Comparison of ENCODE assay signal across 22 mouse cellular contexts in the genomic region with DNA sequence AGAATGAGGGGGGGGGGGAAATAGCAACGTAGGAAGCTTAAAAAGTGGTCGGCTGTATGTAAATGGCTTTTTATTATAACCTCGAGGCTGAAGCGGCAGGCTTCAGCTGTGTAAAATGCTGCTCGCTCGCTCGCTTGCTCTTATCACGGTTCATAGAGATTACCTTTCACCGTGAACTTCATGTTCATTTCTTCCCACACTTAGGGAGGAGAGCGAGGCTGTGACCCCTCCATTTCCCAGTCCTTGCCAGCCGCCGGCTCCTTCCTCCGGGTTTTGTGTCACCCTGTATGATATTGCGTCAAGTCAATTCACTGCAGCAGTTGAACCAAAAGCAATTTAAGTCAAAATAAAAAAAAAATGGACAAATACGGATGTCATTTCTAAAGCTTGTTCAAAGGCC.
DNase-seq lines count a peak whose midpoint lies in the region; ATAC-seq and TF ChIP-seq lines count a peak whose summit lies in the region.
"Had no signal": no experiment of that assay in that cellular context is flagged by ENCODE, and none has a peak within 500 bp of the region (broad histone marks: within the 10 kb centered on the region; RNA-seq: fewer than 3 reads in every experiment).

No protein-coding gene starts in this region.

- TF ChIP-seq EP300 in heart, adult 2 months (IDR thresholded peaks at IDR 0.05; ENCODE audit: insufficient read depth, low read depth, low read length): no peak

- H3K27ac ChIP-seq in heart, embryonic 13.5 days (replicated peaks): no peak overlapping the region
- H3K27ac ChIP-seq in heart, adult 2 months: no peak overlapping the region
- H3K27ac ChIP-seq in hindbrain, embryonic 10.5 days: peak overlapping the region; percentile 12; the same call in 1 of the 2 replicates
- no peak overlapping the region for H3K27ac ChIP-seq in hindbrain, embryonic 13.5 days
- no peak overlapping the region for H3K27ac ChIP-seq in midbrain, embryonic 14.5 days (replicated peaks; ENCODE audit: low read depth, low read length)
- no peak overlapping the region for H3K27ac ChIP-seq in midbrain, embryonic 13.5 days
- H3K27ac ChIP-seq: limb, embryonic 13.5 days; lung, embryonic 15.5 days; midbrain, embryonic 15.5 days; stomach, embryonic 15.5 days had no signal

- H3K4me2 ChIP-seq in heart, embryonic 13.5 days: peak overlapping the region; percentile 57
- H3K4me2 ChIP-seq in hindbrain, embryonic 13.5 days: no peak overlapping the region
- no peak overlapping the region for H3K4me2 ChIP-seq in midbrain, embryonic 14.5 days (ENCODE audit: low read length)
- H3K4me2 ChIP-seq in midbrain, embryonic 13.5 days (replicated peaks): no peak overlapping the region
- H3K4me2 ChIP-seq: limb, embryonic 13.5 days; liver, embryonic 11.5 days; lung, embryonic 15.5 days; midbrain, embryonic 15.5 days; stomach, embryonic 15.5 days had no signal

- no peaks in the 10 kb centered on the region for H3K36me3 ChIP-seq in heart, embryonic 13.5 days
- no peaks in the 10 kb centered on the region for H3K36me3 ChIP-seq in heart, adult 2 months (ENCODE audit: control insufficient read depth, insufficient read depth, low read length)
- no peaks in the 10 kb centered on the region for H3K36me3 ChIP-seq in hindbrain, embryonic 10.5 days
- no peaks in the 10 kb centered on the region for H3K36me3 ChIP-seq in hindbrain, embryonic 13.5 days
- no peaks in the 10 kb centered on the region for H3K36me3 ChIP-seq in midbrain, embryonic 14.5 days (ENCODE audit: control insufficient read depth, insufficient read depth, low read length)
- H3K36me3 ChIP-seq in midbrain, embryonic 13.5 days: no peaks in the 10 kb centered on the region
- H3K36me3 ChIP-seq: limb, embryonic 13.5 days; lung, embryonic 15.5 days; midbrain, embryonic 15.5 days; stomach, embryonic 15.5 days had no signal

- H3K4me3 ChIP-seq in heart, embryonic 13.5 days: peak overlapping the region; percentile 18; the same call in 1 of the 2 replicates
- no peak overlapping the region for H3K4me3 ChIP-seq in heart, adult 2 months
- no peak overlapping the region for H3K4me3 ChIP-seq in hindbrain, embryonic 10.5 days
- H3K4me3 ChIP-seq in hindbrain, embryonic 13.5 days: no peak overlapping the region
- no peak overlapping the region for H3K4me3 ChIP-seq in midbrain, embryonic 14.5 days (replicated peaks; ENCODE audit: low read depth, low read length)
- no peak overlapping the region for H3K4me3 ChIP-seq in midbrain, embryonic 13.5 days (replicated peaks)
- H3K4me3 ChIP-seq: erythroblast, embryonic 14.5 days; limb, embryonic 13.5 days; lung, embryonic 15.5 days; megakaryocyte, embryonic 14.5 days; midbrain, embryonic 15.5 days; stomach, embryonic 15.5 days had no signal

- DNase-seq in heart, adult 2 months: no peak
- no peak for DNase-seq in hindbrain, embryonic 10.5 days (ENCODE audit: low spot score)
- DNase-seq in midbrain, embryonic 14.5 days: peak; percentile 37
- DNase-seq: adrenal gland, postnatal 36 days; B cell, adult 2 months; cerebellum, adult 2 months; cerebellum, postnatal 14 days; gastrocnemius, postnatal 10 days; kidney, postnatal 4 days; lung, postnatal 4 days; right cerebral cortex, postnatal 25 days had no signal

- WGBS in heart, embryonic 13.5 days: 32% methylated on average over 15 of the region's 15 CpGs
- 33% methylated on average over 15 of the region's 15 CpGs for WGBS in heart, adult 2 months
- 74% methylated on average over 15 of the region's 15 CpGs for WGBS in hindbrain, embryonic 10.5 days
- 36% methylated on average over 15 of the region's 15 CpGs for whole genome bisulfite sequencing in hindbrain, embryonic 13.5 days
- WGBS in midbrain, embryonic 14.5 days: 47% methylated on average over 15 of the region's 15 CpGs
- WGBS in midbrain, embryonic 13.5 days: 50% methylated on average over 15 of the region's 15 CpGs

- TF ChIP-seq POLR2A in heart, adult 2 months (IDR thresholded peaks at IDR 0.05; ENCODE audit: insufficient read depth, low read depth, low read length): no peak

- no peaks in the 10 kb centered on the region for H3K9me3 ChIP-seq in heart, embryonic 13.5 days
- no peaks in the 10 kb centered on the region for H3K9me3 ChIP-seq in hindbrain, embryonic 10.5 days
- H3K9me3 ChIP-seq in hindbrain, embryonic 13.5 days: no peaks in the 10 kb centered on the region
- no peaks in the 10 kb centered on the region for H3K9me3 ChIP-seq in midbrain, embryonic 14.5 days (ENCODE audit: control insufficient read depth, low read length)
- H3K9me3 ChIP-seq in midbrain, embryonic 13.5 days: no peaks in the 10 kb centered on the region
- H3K9me3 ChIP-seq: limb, embryonic 13.5 days; lung, embryonic 15.5 days; midbrain, embryonic 15.5 days; stomach, embryonic 15.5 days had no signal

- H3K79me2 ChIP-seq in heart, adult 2 months (replicated peaks; ENCODE audit: control insufficient read depth, insufficient read depth, low read length): no peaks in the 10 kb centered on the region

- ATAC-seq in heart, embryonic 13.5 days (ENCODE audit: extremely low read depth, insufficient number of reproducible peaks, low FRiP score, low TSS enrichment): no peak
- no peak for ATAC-seq in hindbrain, embryonic 13.5 days (ENCODE audit: low FRiP score)
- ATAC-seq in midbrain, embryonic 14.5 days (ENCODE audit: low FRiP score, low TSS enrichment): no peak
- no peak for ATAC-seq in midbrain, embryonic 13.5 days
- ATAC-seq: intestine, postnatal 0 days; midbrain, embryonic 15.5 days had no signal

- intact Hi-C loops in heart, adult 2 months (cut with DNase I): loop anchor here (5.0 kb wide), 1 partner anchor 42 kb away; no protein-coding TSS in a partner anchor

- H3K9ac ChIP-seq in heart, embryonic 13.5 days: 0 out of 2 replicates have a peak overlapping the region, but pooled peaks have one; percentile 30
- H3K9ac ChIP-seq in heart, adult 2 months (ENCODE audit: low read depth, low read length): no peak overlapping the region
- no peak overlapping the region for H3K9ac ChIP-seq in hindbrain, embryonic 13.5 days
- H3K9ac ChIP-seq in midbrain, embryonic 14.5 days (replicated peaks; ENCODE audit: low read length): 0 out of 2 replicates have a peak overlapping the region, but pooled peaks have one; percentile 4
- H3K9ac ChIP-seq in midbrain, embryonic 13.5 days (replicated peaks): no peak overlapping the region
- H3K9ac ChIP-seq: limb, embryonic 13.5 days; lung, embryonic 15.5 days; midbrain, embryonic 15.5 days; stomach, embryonic 15.5 days had no signal

- TF ChIP-seq CTCF in heart, adult 2 months (IDR thresholded peaks at IDR 0.05): no peak

- H3K4me1 ChIP-seq in heart, embryonic 13.5 days: peaks cover 17% of the 10 kb centered on the region
- no peaks in the 10 kb centered on the region for H3K4me1 ChIP-seq in heart, adult 2 months (ENCODE audit: control insufficient read depth, insufficient read depth, low read length)
- peaks cover 20% of the 10 kb centered on the region for H3K4me1 ChIP-seq in hindbrain, embryonic 10.5 days (replicated peaks)
- H3K4me1 ChIP-seq in hindbrain, embryonic 13.5 days (replicated peaks): peaks cover 19% of the 10 kb centered on the region
- no peaks in the 10 kb centered on the region for H3K4me1 ChIP-seq in midbrain, embryonic 14.5 days (ENCODE audit: control insufficient read depth, insufficient read depth, low read length)
- H3K4me1 ChIP-seq in midbrain, embryonic 13.5 days (replicated peaks): peaks cover 9% of the 10 kb centered on the region
- H3K4me1 ChIP-seq: megakaryocyte, embryonic 14.5 days; stomach, embryonic 15.5 days had no signal

- H3K27me3 ChIP-seq in heart, embryonic 13.5 days (replicated peaks): no peaks in the 10 kb centered on the region
- no peaks in the 10 kb centered on the region for H3K27me3 ChIP-seq in heart, adult 2 months (ENCODE audit: control insufficient read depth, insufficient read depth, low read length)
- H3K27me3 ChIP-seq in hindbrain, embryonic 10.5 days (ENCODE audit: insufficient read depth, poor library complexity, severe bottlenecking): 0 out of 2 replicates have a peak, but pooled peaks cover 3% of the 10 kb centered on the region
- H3K27me3 ChIP-seq in hindbrain, embryonic 13.5 days: no peaks in the 10 kb centered on the region; the same call in 1 of the 2 replicates
- no peaks in the 10 kb centered on the region for H3K27me3 ChIP-seq in midbrain, embryonic 14.5 days (ENCODE audit: control insufficient read depth, insufficient read depth, low read length)
- H3K27me3 ChIP-seq in midbrain, embryonic 13.5 days: 0 out of 2 replicates have a peak, but pooled peaks cover 3% of the 10 kb centered on the region
- H3K27me3 ChIP-seq: lung, embryonic 15.5 days; megakaryocyte, embryonic 14.5 days; stomach, embryonic 15.5 days had no signal

Comparison
In these comparisons a context has a peak if more than half of its experiments do, and no peak if none do; other contexts are left out.
1. H3K9ac ChIP-seq: peak in heart, embryonic 13.5 days (single experiment) and midbrain, embryonic 14.5 days (single experiment); none in heart, adult 2 months (single experiment), hindbrain, embryonic 13.5 days (single experiment) and midbrain, embryonic 13.5 days (single experiment).